Mouse (Mus musculus): ENCODE measurements around the gene Vps8.

Gene Vps8

GRCm38 (mm10) chr16:21422645-21423545, at the start of gene Vps8:
Gene Vps8, plus strand, starts transcription at chr16:21423118.
- peak; percentile 83 to 88 for DNase-seq (ENCODE audit: low spot score in 2 of 2)

- DNase-seq (ENCODE audit: low spot score in 2 of 2): peak; percentile 24 to 56
Observed at GRCm38 (mm10) chr16:21373316-21373960, 49.5 kb upstream of the Vps8 start.

DNA sequence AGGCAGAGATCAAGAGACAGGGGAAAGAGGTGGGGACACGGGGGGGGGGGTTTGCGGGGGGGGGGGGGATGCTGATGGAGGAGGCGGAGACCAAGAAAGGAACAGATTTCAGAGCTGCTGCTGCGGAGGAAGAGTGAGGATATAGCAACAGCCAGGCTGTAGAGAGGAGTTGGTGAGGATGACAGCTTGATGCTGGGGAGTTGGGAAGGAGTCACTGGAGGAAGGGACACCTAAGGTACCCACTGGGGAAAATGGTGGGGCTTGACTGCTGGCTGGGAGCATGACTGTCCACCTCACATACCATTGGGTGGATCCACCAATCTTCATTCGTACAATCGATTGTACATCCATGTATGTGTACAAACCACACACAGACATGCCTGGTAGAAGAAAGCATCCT, 48.9 kb upstream of the Vps8 start:
- peak in 1 of 2 experiments; percentile 56 for DNase-seq (ENCODE audit: low spot score in 2 of 2)

DNA sequence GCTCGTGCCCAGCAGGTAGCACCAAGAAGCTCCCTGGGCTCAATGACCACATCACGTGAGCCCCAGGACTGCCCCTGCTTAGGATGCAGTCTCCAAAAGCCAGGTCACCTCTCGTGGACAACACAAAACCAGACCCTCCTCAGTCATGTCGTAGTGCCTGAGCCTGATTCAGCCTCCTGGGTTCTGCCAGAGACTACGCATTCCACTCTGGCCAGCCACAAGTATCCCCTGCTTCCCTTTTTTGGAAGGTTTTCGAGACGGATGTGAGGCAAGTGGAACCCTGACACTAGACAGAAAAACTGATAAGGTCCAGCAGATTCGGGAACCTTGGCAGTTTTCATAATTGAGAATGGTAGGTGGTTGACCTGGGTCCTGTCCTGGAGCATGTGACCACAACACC, 47.8 kb upstream of the Vps8 start:
- DNase-seq (ENCODE audit: low spot score in 2 of 2): no peak

- no peak for DNase-seq (ENCODE audit: low spot score in 2 of 2)
Observed at GRCm38 (mm10) chr16:21376316-21376715, 46.6 kb upstream of the Vps8 start.

- DNase-seq (ENCODE audit: low spot score in 2 of 2): no peak
Observed at GRCm38 (mm10) chr16:21376949-21377604, 45.8 kb upstream of the Vps8 start.

DNA sequence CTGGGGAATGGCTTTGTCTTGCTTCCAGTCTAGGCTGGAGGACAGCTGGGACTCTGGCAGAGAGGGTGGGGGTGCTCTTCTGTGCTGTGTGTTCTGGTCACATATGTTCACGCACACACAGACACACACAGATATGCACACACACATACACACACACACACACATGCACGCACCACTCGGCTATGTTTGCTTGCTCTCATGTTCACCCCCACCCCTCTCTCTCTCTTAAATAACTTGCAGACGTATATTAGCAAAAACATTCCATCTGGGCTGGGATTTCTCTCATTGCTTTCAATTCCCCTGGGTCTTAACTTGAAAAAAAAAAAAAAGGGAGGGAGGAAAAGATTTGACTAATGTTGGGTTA, 45.3 kb upstream of the Vps8 start:
- DNase-seq (ENCODE audit: low spot score in 2 of 2): no peak

DNA sequence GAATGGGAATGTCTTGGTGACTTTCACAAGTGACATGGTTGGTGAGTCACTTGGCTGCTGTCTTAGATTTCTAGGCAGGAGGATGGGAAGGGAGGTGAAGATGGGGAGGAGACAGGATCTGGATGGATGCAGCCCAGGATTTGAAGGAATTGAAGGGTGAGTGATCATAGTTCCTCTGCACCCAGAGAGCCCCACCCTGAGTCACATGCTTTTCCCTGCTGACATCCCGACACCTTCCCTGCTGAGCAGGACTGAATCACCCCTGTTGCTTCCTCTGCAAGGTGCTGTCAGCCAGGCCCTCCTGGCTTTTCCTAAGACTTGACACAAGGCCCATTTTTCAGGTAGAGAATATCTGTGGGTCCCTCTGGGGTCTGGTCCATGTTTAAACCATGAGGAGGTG, 41.4 kb upstream of the Vps8 start:
- no peak for DNase-seq (ENCODE audit: low spot score in 2 of 2)

GRCm38 (mm10) chr16:21382152-21382911, 40.6 kb upstream of the Vps8 start:
- DNase-seq (ENCODE audit: low spot score in 2 of 2): no peak

GRCm38 (mm10) chr16:21385926-21386881, 36.7 kb upstream of the Vps8 start:
- no peak for DNase-seq (ENCODE audit: low spot score in 2 of 2)

GRCm38 (mm10) chr16:21389316-21389715, 33.6 kb upstream of the Vps8 start:
- no peak for DNase-seq (ENCODE audit: low spot score in 2 of 2)

- no peak for DNase-seq (ENCODE audit: low spot score in 2 of 2)
Observed at GRCm38 (mm10) chr16:21390744-21391143, 32.2 kb upstream of the Vps8 start.

- no peak for DNase-seq (ENCODE audit: low spot score in 2 of 2)
Observed at GRCm38 (mm10) chr16:21392099-21392498, 30.8 kb upstream of the Vps8 start.

DNA sequence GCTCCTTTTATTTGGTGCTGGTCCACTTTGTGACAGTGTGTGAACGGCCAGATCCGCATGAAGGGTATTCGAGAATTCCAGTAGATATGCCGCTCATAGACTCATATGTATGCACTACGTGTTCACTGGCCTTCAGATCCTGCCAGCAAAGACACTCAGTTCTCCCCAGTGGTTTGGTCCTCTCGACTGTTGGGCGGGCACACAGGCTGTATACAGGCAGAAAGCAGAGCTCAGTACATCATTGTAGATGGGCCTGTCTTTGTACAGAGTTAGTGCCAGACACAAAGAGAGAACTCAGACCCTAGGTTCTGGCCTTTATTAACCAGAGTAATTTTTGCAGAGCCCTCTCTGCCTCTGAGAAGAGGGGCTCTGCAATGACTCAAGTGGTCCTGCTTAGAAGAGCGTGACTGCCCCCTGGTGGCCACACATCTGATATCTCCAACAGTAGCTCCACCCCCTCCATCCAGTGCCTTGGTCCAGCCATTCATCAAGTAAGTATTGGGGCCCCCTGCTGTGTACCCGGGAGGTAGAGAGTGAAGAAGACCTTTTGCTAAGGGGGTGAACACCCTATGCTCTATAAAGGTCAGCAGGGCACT, 30.3 kb upstream of the Vps8 start:
- peak; percentile 76 to 80 for DNase-seq (ENCODE audit: low spot score in 2 of 2)

DNA sequence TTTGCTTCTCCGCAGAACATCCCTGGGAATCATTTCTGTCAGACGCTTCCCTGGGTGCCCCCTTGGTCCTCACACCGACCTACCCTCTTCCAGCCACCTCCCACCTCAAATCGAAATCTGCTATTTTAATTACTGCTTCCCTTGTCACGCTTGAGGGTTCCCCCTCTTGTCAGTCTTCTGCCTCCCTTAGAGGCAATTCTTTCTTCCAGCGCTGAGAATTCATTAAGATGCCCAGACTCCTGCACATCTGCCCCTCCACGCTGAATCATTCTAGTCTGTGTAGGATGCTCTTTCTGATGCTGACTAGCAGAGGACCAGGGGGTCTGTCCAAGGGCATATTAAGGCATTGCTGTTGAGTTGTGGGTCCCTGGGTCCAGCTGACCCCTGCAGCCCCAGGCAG, 27.4 kb upstream of the Vps8 start:
- DNase-seq (ENCODE audit: low spot score in 2 of 2): no peak

DNA sequence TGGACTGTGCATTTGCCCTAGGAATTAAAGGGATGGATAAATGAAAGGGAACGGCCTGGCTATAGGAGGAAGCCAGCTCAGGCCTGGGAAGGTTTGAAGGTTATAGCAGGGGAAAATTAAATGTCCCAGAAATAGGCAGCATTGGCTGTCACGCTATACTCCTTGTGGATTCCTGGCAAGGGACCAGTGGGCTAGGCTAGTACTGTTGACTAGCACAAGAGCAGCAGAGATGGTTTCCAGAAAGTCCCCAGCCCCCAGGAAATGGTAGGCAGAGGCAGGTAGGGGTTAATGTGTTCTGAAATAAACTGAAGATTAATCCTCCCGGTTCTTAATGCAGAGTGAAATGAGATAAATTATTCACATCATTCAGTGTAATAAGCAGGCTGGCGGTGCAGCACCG, 25.2 kb upstream of the Vps8 start:
- DNase-seq (ENCODE audit: low spot score in 2 of 2): no peak

GRCm38 (mm10) chr16:21398345-21399051, 24.4 kb upstream of the Vps8 start:
- DNase-seq (ENCODE audit: low spot score in 2 of 2): no peak

DNA sequence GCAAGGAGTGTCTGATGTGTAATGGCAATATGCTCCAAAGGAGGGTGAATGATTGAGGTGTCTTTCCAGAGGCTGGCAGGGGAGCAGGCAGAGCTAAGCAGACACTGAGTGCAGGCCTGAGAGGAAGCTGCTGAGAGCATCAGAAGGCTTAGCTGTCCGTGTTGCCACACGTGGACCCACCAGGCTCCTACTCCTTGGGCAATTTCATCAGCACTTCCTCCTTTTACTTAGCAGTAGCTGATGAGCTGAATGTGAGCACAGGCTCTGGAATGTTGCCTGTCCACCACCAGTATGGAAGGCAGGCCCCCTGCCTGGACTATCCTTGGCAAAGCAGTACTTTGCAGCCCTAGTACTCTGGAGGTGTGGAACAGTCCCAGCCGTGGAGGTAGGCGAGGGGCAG, 23.0 kb upstream of the Vps8 start:
- no peak for DNase-seq (ENCODE audit: low spot score in 2 of 2)

DNA sequence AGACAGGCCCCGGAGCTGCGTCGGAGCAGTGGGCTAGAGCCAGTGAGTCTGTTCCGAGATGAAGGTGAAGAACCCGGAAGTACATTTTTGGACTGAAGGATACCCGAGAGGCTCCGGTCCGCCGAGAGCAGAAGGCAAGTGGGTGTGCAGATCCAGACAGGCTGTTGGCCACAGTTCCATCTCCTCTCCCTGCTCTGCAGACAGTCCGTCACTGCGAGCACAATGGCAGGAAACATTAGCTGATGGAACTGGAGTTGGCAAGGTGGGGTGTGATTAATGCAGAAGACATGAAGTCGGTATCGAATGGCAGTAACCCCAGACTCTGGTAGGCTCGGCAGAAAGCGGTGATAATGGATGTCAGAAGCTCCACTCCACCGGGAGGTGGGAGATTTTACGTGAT, 20.9 kb upstream of the Vps8 start:
- DNase-seq (ENCODE audit: low spot score in 2 of 2): peak in 1 of 2 experiments; percentile 70

- DNase-seq (ENCODE audit: low spot score in 2 of 2): no peak
Observed at GRCm38 (mm10) chr16:21403402-21403801, 19.5 kb upstream of the Vps8 start.

All from right cerebral cortex, postnatal 36 days (tissue).